8 mouse cellular contexts compared by ENCODE assay signal in the genomic region with DNA sequence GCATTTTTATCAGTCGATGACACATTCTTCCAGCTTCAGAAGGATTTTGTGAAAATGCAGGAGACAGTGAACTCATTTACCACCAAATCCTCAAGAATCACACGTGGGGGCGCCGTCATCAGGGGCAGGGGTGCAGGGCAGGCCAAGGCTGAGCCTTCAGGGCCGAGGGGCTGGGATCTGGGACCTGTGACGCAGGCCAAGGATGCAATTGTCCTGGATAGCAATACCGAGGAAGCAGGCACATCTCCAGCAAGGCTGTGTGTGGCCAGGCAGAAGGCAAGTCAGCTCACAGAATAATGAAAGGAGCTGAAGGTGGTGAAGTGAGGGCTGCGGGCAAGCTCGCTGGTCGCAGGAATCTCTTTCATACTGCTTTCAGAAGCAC.
DNase-seq lines count a peak whose midpoint lies in the region; ATAC-seq lines count a peak whose summit lies in the region.

No protein-coding gene starts in this region.

- ATAC-seq in liver, embryonic 15.5 days (ENCODE audit: insufficient read depth): no peak
- ATAC-seq in stomach, embryonic 15.5 days (ENCODE audit: insufficient read depth, low FRiP score, low read depth): peak; percentile 41; the same call in 1 of the 2 replicates

- H3K36me3 ChIP-seq in liver, embryonic 15.5 days (replicated peaks): no peaks in the 10 kb centered on the region
- no peaks in the 10 kb centered on the region for H3K36me3 ChIP-seq in stomach, embryonic 15.5 days

- DNase-seq in layer of hippocampus, postnatal 10 days (ENCODE audit: low spot score in 2 of 2): peak; percentile 52 to 54
- no peak for DNase-seq in layer of hippocampus, adult 9-11 months
- DNase-seq in adrenal gland, adult 2 months: peak; percentile 62
- DNase-seq in cerebellum, postnatal 4 days (ENCODE audit: low spot score in 2 of 2): peak; percentile 38 to 70
- peak; percentile 42 for DNase-seq in heart, postnatal 4 days
- DNase-seq in ovary, postnatal 14 days (ENCODE audit: low spot score): no peak

- 18% methylated on average over 10 of the region's 10 CpGs for WGBS in liver, embryonic 15.5 days (ENCODE audit: insufficient replicate concordance)
- WGBS in stomach, embryonic 15.5 days: 12% methylated on average over 10 of the region's 10 CpGs

- H3K4me3 ChIP-seq in liver, embryonic 15.5 days (replicated peaks): peak overlapping the region; percentile 17; the same call in 1 of the 2 replicates
- H3K4me3 ChIP-seq in stomach, embryonic 15.5 days (replicated peaks): peak overlapping the region; percentile 29

- H3K9me3 ChIP-seq in liver, embryonic 15.5 days (replicated peaks): no peaks in the 10 kb centered on the region
- H3K9me3 ChIP-seq in stomach, embryonic 15.5 days: no peaks in the 10 kb centered on the region

- peak overlapping the region; percentile 65 for H3K4me2 ChIP-seq in liver, embryonic 15.5 days
- peak overlapping the region; percentile 68 for H3K4me2 ChIP-seq in stomach, embryonic 15.5 days

- H3K27me3 ChIP-seq in liver, embryonic 15.5 days: no peaks in the 10 kb centered on the region
- H3K27me3 ChIP-seq in stomach, embryonic 15.5 days (replicated peaks): no peaks in the 10 kb centered on the region

- no peak overlapping the region for H3K9ac ChIP-seq in liver, embryonic 15.5 days
- H3K9ac ChIP-seq in stomach, embryonic 15.5 days: no peak overlapping the region

- no peak overlapping the region for H3K27ac ChIP-seq in liver, embryonic 15.5 days (replicated peaks)
- H3K27ac ChIP-seq in stomach, embryonic 15.5 days: no peak overlapping the region

- H3K4me1 ChIP-seq in liver, embryonic 15.5 days (replicated peaks): peaks cover 4% of the 10 kb centered on the region
- H3K4me1 ChIP-seq in stomach, embryonic 15.5 days: peaks cover 7% of the 10 kb centered on the region; the same call in 1 of the 2 replicates

Comparison
In these comparisons a context has a peak if more than half of its experiments do, and no peak if none do; other contexts are left out.
1. DNase-seq: peak in layer of hippocampus, postnatal 10 days (2 of 2), adrenal gland, adult 2 months (single experiment), cerebellum, postnatal 4 days (2 of 2) and heart, postnatal 4 days (single experiment); none in layer of hippocampus, adult 9-11 months (single experiment) and ovary, postnatal 14 days (single experiment).